Mouse (Mus musculus): ENCODE measurements around the gene Prss48. TPM values are rescaled to one million over a fixed set of nuclear protein-coding genes. Genes with fewer than 3 reads are reported as not detected.

The Prss48 gene
- polyA plus RNA-seq, 1 experiment from 2014 or later: not detected

- H3K27me3 ChIP-seq (ENCODE audit: control insufficient read depth, insufficient read depth, low read length): peaks cover 43% of the 10 kb centered on the region
- peaks cover 4 to 5% of the 10 kb centered on the region in 2 experiments; a peak in 1 of 4 replicates for H3K4me1 ChIP-seq (ENCODE audit: control insufficient read depth in 2 of 2, insufficient read depth in 2 of 2, low read length in 2 of 2)
- H3K9ac ChIP-seq (ENCODE audit: low read length): no peak overlapping the region
- H3K36me3 ChIP-seq (ENCODE audit: control insufficient read depth, insufficient read depth, low read length): no peaks in the 10 kb centered on the region
- no peak overlapping the region for H3K27ac ChIP-seq (replicated peaks in 1 of 2; ENCODE audit: control insufficient read depth in 1 of 2, insufficient read depth in 1 of 2, low read depth in 2 of 2, low read length in 2 of 2)
- no peak overlapping the region for H3K4me3 ChIP-seq (ENCODE audit: control insufficient read depth in 1 of 2, insufficient read depth in 1 of 2, low read depth in 1 of 2, low read length in 2 of 2)
- 81% methylated on average over 1 of the region's 1 CpGs for WGBS
- H3K9me3 ChIP-seq (ENCODE audit: control insufficient read depth, low read length): no peaks in the 10 kb centered on the region
- H3K4me2 ChIP-seq (ENCODE audit: low read length): no peak overlapping the region
- no peak for ATAC-seq (ENCODE audit: insufficient number of reproducible peaks, insufficient read depth, low FRiP score, low read depth)
Observed at GRCm38 (mm10) chr3:86016965-86017364, 14.7 kb upstream of the Prss48 start.

DNA sequence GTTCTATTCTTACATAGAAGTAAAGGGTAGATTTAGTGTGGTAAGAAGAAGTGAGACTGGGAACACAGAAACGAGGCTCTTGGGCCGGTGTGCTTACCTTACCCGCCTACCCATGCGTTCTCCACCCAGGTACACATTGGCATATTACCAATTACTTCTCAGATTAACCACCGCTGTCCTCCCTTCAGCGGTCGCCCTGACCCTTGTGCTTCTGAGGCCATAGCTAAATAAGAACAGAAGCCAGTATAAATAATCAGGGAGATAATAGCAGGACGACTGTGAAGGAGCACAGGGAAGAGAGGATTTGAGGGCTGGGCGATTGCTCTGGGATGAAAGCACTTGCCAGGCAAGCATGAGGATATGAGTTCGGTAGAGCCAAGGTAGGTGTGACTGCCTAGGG is 11.5 kb upstream of the Prss48 start:
- 70% methylated on average over 10 of the region's 10 CpGs for WGBS
- no peaks in the 10 kb centered on the region for H3K36me3 ChIP-seq (ENCODE audit: control insufficient read depth, insufficient read depth, low read length)
- H3K9ac ChIP-seq (ENCODE audit: low read length): no peak overlapping the region
- no peak overlapping the region for H3K27ac ChIP-seq (replicated peaks in 1 of 2; ENCODE audit: control insufficient read depth in 1 of 2, insufficient read depth in 1 of 2, low read depth in 2 of 2, low read length in 2 of 2)
- peaks cover 9 to 15% of the 10 kb centered on the region in 2 experiments; a peak in 3 of 4 replicates for H3K4me1 ChIP-seq (ENCODE audit: control insufficient read depth in 2 of 2, insufficient read depth in 2 of 2, low read length in 2 of 2)
- H3K9me3 ChIP-seq (ENCODE audit: control insufficient read depth, low read length): no peaks in the 10 kb centered on the region
- H3K27me3 ChIP-seq (ENCODE audit: control insufficient read depth, insufficient read depth, low read length): peaks cover 31% of the 10 kb centered on the region
- H3K4me3 ChIP-seq (ENCODE audit: control insufficient read depth in 1 of 2, insufficient read depth in 1 of 2, low read depth in 1 of 2, low read length in 2 of 2): no peak overlapping the region
- no peak for ATAC-seq (ENCODE audit: insufficient number of reproducible peaks, insufficient read depth, low FRiP score, low read depth)
- H3K4me2 ChIP-seq (ENCODE audit: low read length): no peak overlapping the region

DNA sequence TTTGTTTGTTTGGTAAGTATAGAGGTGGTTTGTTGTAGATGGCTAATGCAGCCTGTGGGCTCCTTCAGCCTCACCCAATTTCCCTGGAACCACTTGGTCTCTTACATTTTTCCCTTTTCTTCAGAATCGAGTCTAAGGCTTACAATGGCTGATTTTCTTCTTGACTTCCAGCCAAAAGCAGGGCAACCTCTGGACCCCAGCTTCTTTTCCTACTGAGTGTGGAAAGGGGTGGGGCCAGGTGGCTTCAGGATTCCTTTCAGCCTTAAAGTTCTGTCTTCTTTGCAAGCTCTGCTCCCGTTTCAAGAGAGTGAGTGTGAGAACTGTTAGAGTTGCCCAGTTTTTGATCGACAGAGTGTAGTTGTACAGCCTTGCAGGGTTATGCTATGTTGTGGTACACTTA is 9.5 kb upstream of the Prss48 start:
- H3K27ac ChIP-seq (replicated peaks in 1 of 2; ENCODE audit: control insufficient read depth in 1 of 2, insufficient read depth in 1 of 2, low read depth in 2 of 2, low read length in 2 of 2): no peak overlapping the region
- H3K36me3 ChIP-seq (ENCODE audit: control insufficient read depth, insufficient read depth, low read length): no peaks in the 10 kb centered on the region
- ATAC-seq (ENCODE audit: insufficient number of reproducible peaks, insufficient read depth, low FRiP score, low read depth): no peak
- no peak overlapping the region for H3K9ac ChIP-seq (ENCODE audit: low read length)
- WGBS: 63% methylated on average over 3 of the region's 3 CpGs
- no peak overlapping the region for H3K4me3 ChIP-seq (ENCODE audit: control insufficient read depth in 1 of 2, insufficient read depth in 1 of 2, low read depth in 1 of 2, low read length in 2 of 2)
- peaks cover 4% of the 10 kb centered on the region; the same call in 1 of the 2 replicates for H3K9me3 ChIP-seq (ENCODE audit: control insufficient read depth, low read length)
- no peak overlapping the region for H3K4me2 ChIP-seq (ENCODE audit: low read length)
- peaks cover 9 to 12% of the 10 kb centered on the region in 2 experiments; a peak in 3 of 4 replicates for H3K4me1 ChIP-seq (ENCODE audit: control insufficient read depth in 2 of 2, insufficient read depth in 2 of 2, low read length in 2 of 2)
- peaks cover 29% of the 10 kb centered on the region for H3K27me3 ChIP-seq (ENCODE audit: control insufficient read depth, insufficient read depth, low read length)

GRCm38 (mm10) chr3:86011373-86011772 is 9.1 kb upstream of the Prss48 start:
- 44% methylated on average over 6 of the region's 6 CpGs for WGBS

GRCm38 (mm10) chr3:86010618-86011017 is 8.3 kb upstream of the Prss48 start:
- ATAC-seq (ENCODE audit: insufficient number of reproducible peaks, insufficient read depth, low FRiP score, low read depth): no peak
- Histone ChIP-seq H3K4me3 (ENCODE audit: control insufficient read depth in 1 of 2, insufficient read depth in 1 of 2, low read depth in 1 of 2, low read length in 2 of 2) (no peak overlapping the region), H3K4me2 (ENCODE audit: low read length) (no peak overlapping the region), H3K36me3 (ENCODE audit: control insufficient read depth, insufficient read depth, low read length) (no peaks in the 10 kb centered on the region), H3K4me1 (ENCODE audit: control insufficient read depth in 2 of 2, insufficient read depth in 2 of 2, low read length in 2 of 2) (peaks cover 9 to 12% of the 10 kb centered on the region in 2 experiments; a peak in 3 of 4 replicates), H3K27ac (replicated peaks in 1 of 2; ENCODE audit: control insufficient read depth in 1 of 2, insufficient read depth in 1 of 2, low read depth in 2 of 2, low read length in 2 of 2) (no peak overlapping the region), H3K27me3 (ENCODE audit: control insufficient read depth, insufficient read depth, low read length) (peaks cover 20% of the 10 kb centered on the region), H3K9ac (ENCODE audit: low read length) (no peak overlapping the region), H3K9me3 (ENCODE audit: control insufficient read depth, low read length) (peaks cover 4% of the 10 kb centered on the region; the same call in 1 of the 2 replicates)
- WGBS: 55% methylated on average over 3 of the region's 3 CpGs

More at GRCm38 (mm10) chr3:86011373-86011772, 9.1 kb upstream of the Prss48 start:
- H3K27me3 ChIP-seq (ENCODE audit: control insufficient read depth, insufficient read depth, low read length): peaks cover 26% of the 10 kb centered on the region
- no peaks in the 10 kb centered on the region for H3K36me3 ChIP-seq (ENCODE audit: control insufficient read depth, insufficient read depth, low read length)
- H3K9me3 ChIP-seq (ENCODE audit: control insufficient read depth, low read length): peaks cover 4% of the 10 kb centered on the region; the same call in 1 of the 2 replicates
- H3K4me2 ChIP-seq (ENCODE audit: low read length): no peak overlapping the region
- no peak overlapping the region for H3K27ac ChIP-seq (replicated peaks in 1 of 2; ENCODE audit: control insufficient read depth in 1 of 2, insufficient read depth in 1 of 2, low read depth in 2 of 2, low read length in 2 of 2)
- ATAC-seq (ENCODE audit: insufficient number of reproducible peaks, insufficient read depth, low FRiP score, low read depth): no peak
- no peak overlapping the region for H3K4me3 ChIP-seq (ENCODE audit: control insufficient read depth in 1 of 2, insufficient read depth in 1 of 2, low read depth in 1 of 2, low read length in 2 of 2)
- H3K9ac ChIP-seq (ENCODE audit: low read length): no peak overlapping the region
- peaks cover 9 to 12% of the 10 kb centered on the region in 2 experiments; a peak in 3 of 4 replicates for H3K4me1 ChIP-seq (ENCODE audit: control insufficient read depth in 2 of 2, insufficient read depth in 2 of 2, low read length in 2 of 2)

- 90% methylated on average over 10 of the region's 10 CpGs for WGBS
- no peak overlapping the region for H3K4me3 ChIP-seq (ENCODE audit: control insufficient read depth in 1 of 2, insufficient read depth in 1 of 2, low read depth in 1 of 2, low read length in 2 of 2)
- no peaks in the 10 kb centered on the region for H3K27me3 ChIP-seq (ENCODE audit: control insufficient read depth, insufficient read depth, low read length)
- no peaks in the 10 kb centered on the region for H3K4me1 ChIP-seq (ENCODE audit: control insufficient read depth in 2 of 2, insufficient read depth in 2 of 2, low read length in 2 of 2)
- no peak overlapping the region for H3K27ac ChIP-seq (replicated peaks in 1 of 2; ENCODE audit: control insufficient read depth in 1 of 2, insufficient read depth in 1 of 2, low read depth in 2 of 2, low read length in 2 of 2)
- no peak overlapping the region for H3K9ac ChIP-seq (ENCODE audit: low read length)
- H3K36me3 ChIP-seq (ENCODE audit: control insufficient read depth, insufficient read depth, low read length): no peaks in the 10 kb centered on the region
- no peak for ATAC-seq (ENCODE audit: insufficient number of reproducible peaks, insufficient read depth, low FRiP score, low read depth)
- no peak overlapping the region for H3K4me2 ChIP-seq (ENCODE audit: low read length)
- peaks cover 6% of the 10 kb centered on the region; the same call in 1 of the 2 replicates for H3K9me3 ChIP-seq (ENCODE audit: control insufficient read depth, low read length)
Observed at GRCm38 (mm10) chr3:86004751-86005150, 2.5 kb upstream of the Prss48 start.

GRCm38 (mm10) chr3:86002940-86003339 is 649 bp upstream of the Prss48 start:
- Histone ChIP-seq H3K9ac (ENCODE audit: low read length) (no peak overlapping the region), H3K27me3 (ENCODE audit: control insufficient read depth, insufficient read depth, low read length) (no peaks in the 10 kb centered on the region), H3K9me3 (ENCODE audit: control insufficient read depth, low read length) (0 out of 2 replicates have a peak, but pooled peaks cover 2% of the 10 kb centered on the region), H3K4me3 (ENCODE audit: control insufficient read depth in 1 of 2, insufficient read depth in 1 of 2, low read depth in 1 of 2, low read length in 2 of 2) (no peak overlapping the region), H3K4me1 (ENCODE audit: control insufficient read depth in 2 of 2, insufficient read depth in 2 of 2, low read length in 2 of 2) (no peaks in the 10 kb centered on the region), H3K4me2 (ENCODE audit: low read length) (no peak overlapping the region), H3K27ac (replicated peaks in 1 of 2; ENCODE audit: control insufficient read depth in 1 of 2, insufficient read depth in 1 of 2, low read depth in 2 of 2, low read length in 2 of 2) (no peak overlapping the region), H3K36me3 (ENCODE audit: control insufficient read depth, insufficient read depth, low read length) (no peaks in the 10 kb centered on the region)
- 76% methylated on average over 5 of the region's 5 CpGs for WGBS
- ATAC-seq (ENCODE audit: insufficient number of reproducible peaks, insufficient read depth, low FRiP score, low read depth): no peak

DNA sequence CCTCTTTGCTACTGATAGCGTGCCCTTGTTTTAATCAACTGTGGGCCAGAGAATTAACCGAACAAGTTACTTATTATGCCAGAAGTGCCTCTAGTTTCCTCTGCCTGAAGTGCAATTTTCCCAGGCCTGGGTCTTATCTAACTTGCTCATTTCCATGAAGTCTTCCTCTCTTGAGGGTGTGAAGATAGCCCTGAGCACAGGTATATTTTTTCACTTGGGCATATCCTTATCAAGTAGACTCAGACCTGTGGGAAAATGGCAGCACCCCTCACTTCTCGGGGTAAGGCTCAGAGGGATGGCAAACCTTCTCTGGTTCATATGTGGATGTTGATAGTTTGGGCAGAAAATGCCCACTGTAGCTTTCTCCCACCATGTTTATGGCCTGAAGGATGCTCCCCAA is 1.0 kb downstream of the Prss48 start:
- Histone ChIP-seq H3K4me2 (ENCODE audit: low read length) (no peak overlapping the region), H3K4me3 (ENCODE audit: control insufficient read depth in 1 of 2, insufficient read depth in 1 of 2, low read depth in 1 of 2, low read length in 2 of 2) (no peak overlapping the region), H3K9ac (ENCODE audit: low read length) (no peak overlapping the region), H3K27ac (replicated peaks in 1 of 2; ENCODE audit: control insufficient read depth in 1 of 2, insufficient read depth in 1 of 2, low read depth in 2 of 2, low read length in 2 of 2) (no peak overlapping the region), H3K36me3 (ENCODE audit: control insufficient read depth, insufficient read depth, low read length) (no peaks in the 10 kb centered on the region), H3K27me3 (ENCODE audit: control insufficient read depth, insufficient read depth, low read length) (no peaks in the 10 kb centered on the region), H3K9me3 (ENCODE audit: control insufficient read depth, low read length) (0 out of 2 replicates have a peak, but pooled peaks cover 2% of the 10 kb centered on the region), H3K4me1 (ENCODE audit: control insufficient read depth in 2 of 2, insufficient read depth in 2 of 2, low read length in 2 of 2) (no peaks in the 10 kb centered on the region)
- 84% methylated on average over 3 of the region's 3 CpGs for WGBS
- ATAC-seq (ENCODE audit: insufficient number of reproducible peaks, insufficient read depth, low FRiP score, low read depth): no peak
